Mouse (Mus musculus) stomach, embryonic 14.5 days (tissue): Measurements from ENCODE around the gene Mamdc4. TPM values are rescaled to one million over a fixed set of nuclear protein-coding genes. Genes with fewer than 3 reads are reported as not detected.

ENCODE experiments used
- ATAC-seq: fragments of 200-750 bp; cut with Nextera tagmentation; 2 replicates; pipeline ENCODE4 v1.8.0; 2017; ENCODE audit warnings: low read depth, moderate TSS enrichment; ENCODE audit not compliant: insufficient number of reproducible peaks, insufficient read depth, low FRiP score
- H3K27ac ChIP-seq: fragments of 300-500 bp; sonication (generic); 2 replicates; pipeline ENCODE4 v1.5.1; 2014; ENCODE audit warnings: mild to moderate bottlenecking, low read length, moderate library complexity, mixed read lengths
- H3K27me3 ChIP-seq: fragments of 300-500 bp; sonication (generic); 2 replicates; pipeline ENCODE4 v1.6.1; 2014; ENCODE audit warnings: low read length, control low read depth, mixed read lengths; ENCODE audit not compliant: control insufficient read depth, insufficient read depth
- H3K36me3 ChIP-seq: fragments of 300-500 bp; sonication (generic); 2 replicates; pipeline ENCODE4 v1.6.1; 2014; ENCODE audit warnings: mild to moderate bottlenecking, control low read depth, low read length, moderate library complexity, mixed read lengths; ENCODE audit not compliant: control insufficient read depth, insufficient read depth
- H3K4me1 ChIP-seq: fragments of 300-500 bp; sonication (generic); 2 replicates; pipeline ENCODE4 v1.6.1; 2014; ENCODE audit warnings: low read length, control low read depth, mixed read lengths; ENCODE audit not compliant: control insufficient read depth, insufficient read depth
- H3K4me2 ChIP-seq: fragments of 300-500 bp; sonication (generic); replicated peaks from 2 replicates; pipeline ENCODE4 v1.6.1; 2014; ENCODE audit warnings: low read depth, low read length, control low read depth
- H3K4me3 ChIP-seq: fragments of 300-500 bp; sonication (generic); 2 replicates; pipeline ENCODE4 v1.5.1; 2014; ENCODE audit warnings: low read depth, low read length, control low read depth
- H3K9ac ChIP-seq: fragments of 300-500 bp; sonication (generic); replicated peaks from 2 replicates; pipeline ENCODE4 v1.6.1; 2014; ENCODE audit warnings: low read depth, mild to moderate bottlenecking, control low read depth, low read length, moderate library complexity, mixed read lengths
- H3K9me3 ChIP-seq: fragments of 300-500 bp; sonication (generic); 2 replicates; pipeline ENCODE4 v1.6.1; 2016; ENCODE audit warnings: low read depth, low read length, control low read depth; ENCODE audit not compliant: control insufficient read depth
- WGBS: fragments of 180-500 bp; shearing (Covaris S2); extraction: QIAGEN DNeasy Blood & Tissue Kit; methylation state at CpG from one replicate; pipeline ENCODE4 v1.1.7; 2014; 5-methylcytosine and 5-hydroxymethylcytosine counted together
- polyA plus RNA-seq: library from polyadenylated mRNA; unstranded; fragments of >200 nt; fragmentation: Nextera tagmentation; extraction: Ambion mirVana; gene quantifications from 2 replicates; pipeline ENCODE4 v1.2.1, GENCODE M21; 2014

Gene Mamdc4
- polyA plus RNA-seq, 1 experiment from 2014 or later = 5.5 TPM

DNA sequence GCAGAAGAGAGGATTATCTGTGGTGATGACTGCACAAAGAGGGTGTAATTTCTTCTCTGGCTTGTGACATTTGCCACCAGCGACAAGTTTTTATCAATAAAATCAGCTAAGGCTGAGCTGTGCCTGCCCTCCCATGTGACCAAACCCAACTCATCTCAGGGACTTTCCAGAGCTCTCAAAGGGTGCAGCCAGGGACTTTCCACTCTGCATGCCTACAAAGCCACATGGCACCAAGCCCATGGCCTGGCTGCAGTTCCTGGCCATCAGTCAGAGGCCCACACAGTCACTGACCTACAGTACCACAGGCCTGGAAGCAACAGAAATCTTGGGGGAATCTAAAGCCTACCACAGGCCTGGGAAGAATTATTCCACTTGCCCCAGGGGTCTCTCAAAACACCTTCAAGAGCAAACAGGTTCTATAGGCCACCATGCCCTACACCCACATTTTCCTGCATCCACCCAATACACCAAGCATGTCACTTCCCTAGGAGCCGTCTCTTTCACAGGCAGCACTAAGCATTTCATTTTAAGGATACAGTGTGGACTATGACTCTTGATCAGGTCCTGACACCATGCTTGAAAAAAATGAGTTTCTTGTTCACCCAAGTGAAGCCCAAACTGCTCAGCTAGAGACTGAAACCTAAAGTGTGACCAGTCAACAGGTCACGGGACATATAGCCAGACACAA lies 40.3 kb downstream of the Mamdc4 start:
- no peaks in the 10 kb centered on the region for H3K27me3 ChIP-seq
- H3K9me3 ChIP-seq = no peaks in the 10 kb centered on the region
- H3K4me2 ChIP-seq = no peak overlapping the region
- no peak for ATAC-seq
- H3K27ac ChIP-seq = no peak overlapping the region
- H3K4me3 ChIP-seq = no peak overlapping the region
- no peaks in the 10 kb centered on the region for H3K4me1 ChIP-seq
- H3K36me3 ChIP-seq = peaks cover 42% of the 10 kb centered on the region
- H3K9ac ChIP-seq = no peak overlapping the region
- 87% methylated on average over 3 of the region's 3 CpGs for WGBS

DNA sequence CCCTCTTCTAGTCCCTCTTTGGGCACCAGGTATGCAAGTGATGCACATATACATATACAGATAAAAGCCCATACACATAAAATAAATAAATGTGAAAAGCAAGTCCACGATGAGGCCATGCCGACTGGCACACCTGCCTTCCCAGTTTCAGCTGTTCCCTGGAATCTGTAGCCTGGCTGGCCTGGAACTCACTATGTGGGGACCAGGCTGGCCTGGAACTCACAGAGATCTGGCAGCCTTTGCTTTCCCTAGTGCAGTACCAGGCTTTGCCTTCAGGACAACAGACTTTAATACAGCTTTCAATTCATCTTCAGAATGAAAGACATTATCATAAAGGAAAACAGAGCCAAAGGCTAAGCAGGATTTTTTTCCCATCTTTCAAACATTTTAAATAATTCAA lies 40.9 kb downstream of the Mamdc4 start:
- Histone ChIP-seq H3K36me3 (peaks cover 48% of the 10 kb centered on the region), H3K27ac (no peak overlapping the region), H3K4me3 (no peak overlapping the region), H3K4me1 (no peaks in the 10 kb centered on the region), H3K4me2 (no peak overlapping the region), H3K27me3 (no peaks in the 10 kb centered on the region), H3K9ac (no peak overlapping the region), H3K9me3 (no peaks in the 10 kb centered on the region)
- no peak for ATAC-seq
- 93% methylated on average over 2 of the region's 2 CpGs for WGBS

DNA sequence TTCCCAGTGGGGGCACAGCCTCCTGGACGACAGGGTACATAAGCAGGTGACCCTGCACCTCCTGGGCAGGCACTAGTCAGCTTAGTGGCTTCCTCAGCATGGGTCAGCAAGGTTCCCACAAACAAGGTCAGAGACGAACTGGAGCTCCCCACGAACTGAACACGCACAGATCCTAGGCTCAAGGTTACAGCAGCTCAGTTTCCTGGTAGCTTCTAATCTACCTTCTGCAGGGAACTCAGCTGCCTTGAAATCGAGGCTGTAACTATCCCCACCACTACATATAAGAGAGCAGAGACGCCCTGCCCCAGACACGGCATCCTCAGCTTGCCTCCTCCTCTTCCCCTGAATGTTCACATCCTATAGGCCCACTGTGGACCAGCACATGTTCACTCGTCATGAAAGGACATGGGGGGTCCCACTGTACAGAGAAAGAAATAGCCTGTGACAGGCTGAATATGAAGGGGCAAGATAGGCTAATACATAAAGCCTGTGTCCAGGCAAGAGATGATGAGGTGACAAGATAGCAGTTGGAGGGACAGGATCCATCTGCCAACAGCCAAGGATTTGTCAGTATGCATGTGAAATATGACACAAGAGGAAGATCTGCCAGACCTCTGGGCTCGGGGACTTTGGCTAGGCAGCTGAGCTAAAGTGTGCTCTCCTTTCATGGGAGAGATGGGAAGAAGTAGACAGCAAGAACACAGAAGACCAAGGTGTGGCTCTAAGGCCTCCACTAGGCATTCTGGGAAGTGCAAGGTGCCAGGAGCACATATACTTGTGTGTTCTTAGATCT lies 47.9 kb downstream of the Mamdc4 start:
- H3K27ac ChIP-seq = no peak overlapping the region
- H3K36me3 ChIP-seq = peaks cover 70% of the 10 kb centered on the region
- 89% methylated on average over 9 of the region's 9 CpGs for WGBS
- no peak overlapping the region for H3K4me2 ChIP-seq
- ATAC-seq = no peak
- no peaks in the 10 kb centered on the region for H3K27me3 ChIP-seq
- H3K9ac ChIP-seq = no peak overlapping the region
- H3K4me1 ChIP-seq = no peaks in the 10 kb centered on the region
- H3K4me3 ChIP-seq = no peak overlapping the region
- H3K9me3 ChIP-seq = no peaks in the 10 kb centered on the region

Other genes starting within 250 kb of the Mamdc4 start
- 98.7 and 111 TPM in 2 replicates for gene Man1b1, start 242.5 kb downstream of the Mamdc4 start, polyA plus RNA-seq
- 16.8 and 19.5 TPM in 2 replicates for gene Dpp7, start 218.5 kb downstream of the Mamdc4 start, polyA plus RNA-seq
- 21.9 and 27.2 TPM in 2 replicates for gene Uap1l1, start 209.2 kb downstream of the Mamdc4 start, polyA plus RNA-seq
- gene Sapcd2, start 202.5 kb downstream of the Mamdc4 start, polyA plus RNA-seq = 31.3 and 36.4 TPM in 2 replicates
- 8.0 and 9.0 TPM in 2 replicates for gene Entpd2, start 179.0 kb downstream of the Mamdc4 start, polyA plus RNA-seq
- 48.3 and 53.7 TPM in 2 replicates for gene Npdc1, start 175.5 kb downstream of the Mamdc4 start, polyA plus RNA-seq
- gene Fut7, start 151.6 kb downstream of the Mamdc4 start, polyA plus RNA-seq = 0.12 TPM in 1 of 2 replicates, not detected in the other
- 5.4 and 6.4 TPM in 2 replicates for gene Abca2, start 146.1 kb downstream of the Mamdc4 start, polyA plus RNA-seq
- gene Clic3, start 118.0 kb downstream of the Mamdc4 start, polyA plus RNA-seq = 7.2 and 9.0 TPM in 2 replicates
- 30.3 and 34.2 TPM in 2 replicates for gene Paxx, start 113.8 kb downstream of the Mamdc4 start, polyA plus RNA-seq
- gene Ptgds, start 104.8 kb downstream of the Mamdc4 start, polyA plus RNA-seq = 5.3 and 6.4 TPM in 2 replicates
- gene Lcn12, start 80.9 kb downstream of the Mamdc4 start, polyA plus RNA-seq = not detected in 2 replicates
- gene Fbxw5, start 74.1 kb downstream of the Mamdc4 start, polyA plus RNA-seq = 77.5 and 79.3 TPM in 2 replicates
- 4.8 and 7.4 TPM in 2 replicates for gene C8g, start 73.1 kb downstream of the Mamdc4 start, polyA plus RNA-seq
- gene Traf2, start 27.9 kb downstream of the Mamdc4 start, polyA plus RNA-seq = 30.5 and 33.2 TPM in 2 replicates
- 342 and 346 TPM in 2 replicates for gene Edf1, start 17.0 kb downstream of the Mamdc4 start, polyA plus RNA-seq
- 225 and 231 TPM in 2 replicates for gene Phpt1, start 379 bp upstream of the Mamdc4 start, polyA plus RNA-seq
- 0.70 and 1.3 TPM in 2 replicates for gene Ajm1, start 6.9 kb upstream of the Mamdc4 start, polyA plus RNA-seq
- gene Rabl6, start 33.7 kb upstream of the Mamdc4 start, polyA plus RNA-seq = 67.2 and 69.0 TPM in 2 replicates
- gene Ccdc183, start 42.8 kb upstream of the Mamdc4 start, polyA plus RNA-seq = 0.19 and 0.24 TPM in 2 replicates
- 25.5 and 26.3 TPM in 2 replicates for gene Tmem141, start 47.2 kb upstream of the Mamdc4 start, polyA plus RNA-seq
- gene Fcna, start 53.2 kb upstream of the Mamdc4 start, polyA plus RNA-seq = 0.98 and 1.4 TPM in 2 replicates
- not detected in 2 replicates for gene Lcn8, start 78.3 kb upstream of the Mamdc4 start, polyA plus RNA-seq
- gene Lcn5, start 83.1 kb upstream of the Mamdc4 start, polyA plus RNA-seq = not detected in 2 replicates
- gene Lcn6, start 101.9 kb upstream of the Mamdc4 start, polyA plus RNA-seq = not detected in 2 replicates
- not detected in 2 replicates for gene Lcn10, start 107.9 kb upstream of the Mamdc4 start, polyA plus RNA-seq
- not detected in 2 replicates for gene Obp2a, start 125.2 kb upstream of the Mamdc4 start, polyA plus RNA-seq
- gene Bmyc, start 131.9 kb upstream of the Mamdc4 start, polyA plus RNA-seq = 72.0 and 74.9 TPM in 2 replicates
- not detected in 2 replicates for gene Obp2b, start 162.2 kb upstream of the Mamdc4 start, polyA plus RNA-seq
- gene Lcn3, start 190.7 kb upstream of the Mamdc4 start, polyA plus RNA-seq = not detected in 2 replicates
- not detected in 2 replicates for gene Lcn11, start 202.2 kb upstream of the Mamdc4 start, polyA plus RNA-seq
- gene Gm13539, start 207.4 kb upstream of the Mamdc4 start, polyA plus RNA-seq = not detected in 2 replicates
- gene Glt6d1, start 241.0 kb upstream of the Mamdc4 start, polyA plus RNA-seq = not detected in 2 replicates
- gene Lcn9, start 248.3 kb upstream of the Mamdc4 start, polyA plus RNA-seq = not detected in 2 replicates